Mouse (Mus musculus): ENCODE measurements at regions not wholly inside any gene's neighbourhood (a gene's known extent, or its start where the extent isn't known, plus 50 kb on each side); places are given as distances from the start of the nearest gene placed in this dataset.

GRCm38 (mm10) chr2:56025059-56025458 is 589.3 kb downstream of the Kcnj3 start:
- peak; percentile 84 for ATAC-seq
- Histone ChIP-seq H3K4me3 (ENCODE audit: low read depth, low read length) (no peak overlapping the region), H3K9me3 (replicated peaks; ENCODE audit: control insufficient read depth, low read length, poor library complexity, severe bottlenecking) (no peaks in the 10 kb centered on the region), H3K36me3 (ENCODE audit: control insufficient read depth, insufficient read depth, low read length) (no peaks in the 10 kb centered on the region), H3K4me2 (ENCODE audit: low read length) (no peak overlapping the region), H3K4me1 (ENCODE audit: control insufficient read depth, insufficient read depth, low read length) (no peaks in the 10 kb centered on the region), H3K27ac (ENCODE audit: low read length) (no peak overlapping the region), H3K27me3 (ENCODE audit: control insufficient read depth, insufficient read depth, low read depth, low read length) (no peaks in the 10 kb centered on the region; the same call in 1 of the 2 replicates), H3K9ac (ENCODE audit: low read depth, low read length) (no peak overlapping the region)
- WGBS = 6% methylated on average over 5 of the region's 5 CpGs

- no peak for ATAC-seq
- no peak overlapping the region for H3K4me3 ChIP-seq (ENCODE audit: low read depth, low read length)
- WGBS = 73% methylated on average over 2 of the region's 2 CpGs
These were observed 593.2 kb downstream of the Kcnj3 start for GRCm38 (mm10) chr2:56028958-56029357.

More at GRCm38 (mm10) chr2:56028958-56029357, 593.2 kb downstream of the Kcnj3 start:
- H3K36me3 ChIP-seq (ENCODE audit: control insufficient read depth, insufficient read depth, low read length) = no peaks in the 10 kb centered on the region
- H3K9me3 ChIP-seq (replicated peaks; ENCODE audit: control insufficient read depth, low read length, poor library complexity, severe bottlenecking) = no peaks in the 10 kb centered on the region
- no peak overlapping the region for H3K27ac ChIP-seq (ENCODE audit: low read length)
- no peak overlapping the region for H3K4me2 ChIP-seq (ENCODE audit: low read length)
- H3K4me1 ChIP-seq (ENCODE audit: control insufficient read depth, insufficient read depth, low read length) = no peaks in the 10 kb centered on the region
- H3K9ac ChIP-seq (ENCODE audit: low read depth, low read length) = no peak overlapping the region
- no peaks in the 10 kb centered on the region for H3K27me3 ChIP-seq (ENCODE audit: control insufficient read depth, insufficient read depth, low read depth, low read length)

All from midbrain, embryonic 16.5 days (tissue).